Mouse (Mus musculus) ES-E14 (cell line): Measurements from ENCODE around the gene Neb.

Experiments used
- CHD2 ChIP-seq: IDR thresholded peaks from 2 replicates; pipeline ENCODE4 v1.6.1; 2014; ENCODE audit warnings: mild to moderate bottlenecking, low read depth, low read length, inconsistent platforms
- HCFC1 ChIP-seq: IDR thresholded peaks from 2 replicates; pipeline ENCODE4 v1.6.1; 2012; ENCODE audit warnings: low read length, inconsistent platforms, borderline replicate concordance; ENCODE audit not compliant: insufficient read depth
- ZC3H11A ChIP-seq: IDR thresholded peaks from 2 replicates; pipeline ENCODE4 v1.6.1; 2012; ENCODE audit warnings: low read depth, mild to moderate bottlenecking, inconsistent platforms, low read length, borderline replicate concordance
- ZNF384 ChIP-seq: IDR thresholded peaks from 2 replicates; pipeline ENCODE4 v1.6.1; 2012; ENCODE audit warnings: low read depth, low read length, inconsistent platforms

DNA sequence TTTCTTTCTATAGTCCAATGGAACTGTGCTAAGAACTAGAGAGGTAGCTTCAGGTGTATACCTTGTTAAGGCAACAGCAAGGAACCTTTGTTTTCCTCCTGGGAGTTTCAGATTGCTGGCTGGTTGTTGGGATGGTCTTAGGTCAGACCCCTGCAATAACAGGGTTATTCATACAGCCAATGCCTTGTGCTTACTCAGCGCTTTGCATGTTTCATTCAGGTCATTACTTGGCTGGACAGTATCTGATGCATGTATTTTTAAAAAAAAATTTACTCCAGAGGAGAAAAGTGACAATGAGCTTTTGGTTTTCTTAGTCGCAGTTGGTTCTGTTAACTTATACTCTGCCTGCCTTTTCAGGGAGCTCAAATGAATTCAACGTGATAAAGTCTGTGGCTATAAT, 49.1 kb upstream of the Neb start:
- TF ChIP-seq ZC3H11A, result no peak
- no peak for TF ChIP-seq ZNF384
- no peak for TF ChIP-seq HCFC1
- TF ChIP-seq CHD2, result no peak
